Mouse (Mus musculus) MN1 (cell line): Measurements from ENCODE around the gene Fcer2a.

Experiments used
- DNase-seq: peaks from one replicate; pipeline ENCODE4 v3.0.0-alpha.2; 2016; ENCODE audit warnings: low spot score

The Fcer2a gene

GRCm38 (mm10) chr8:3694121-3694520 is at the start of gene Fcer2a:
Gene Fcer2a, minus strand, starts transcription at chr8:3694175.
- DNase-seq: no peak

GRCm38 (mm10) chr8:3736947-3737346 is 43.0 kb upstream of the Fcer2a start:
- DNase-seq: no peak

DNA sequence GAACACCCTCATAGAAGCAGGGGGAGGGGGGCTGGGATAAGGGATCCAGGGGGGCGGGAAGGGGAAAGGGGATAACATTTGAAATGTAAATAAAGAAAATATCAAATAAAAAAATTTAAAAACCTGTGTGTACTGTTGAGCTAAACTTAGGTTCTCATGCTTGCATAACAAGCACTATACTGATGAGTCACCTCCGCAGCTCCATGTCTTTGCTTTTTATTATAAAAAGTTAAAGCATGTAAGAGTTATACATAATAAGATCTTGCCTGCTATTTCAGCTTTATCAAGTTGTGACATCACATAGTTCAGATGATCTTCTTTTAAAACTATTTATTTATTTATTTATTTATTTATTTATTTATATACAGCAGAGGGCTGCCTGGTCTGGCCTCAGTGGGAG is 41.6 kb upstream of the Fcer2a start:
- no peak for DNase-seq

- no peak for DNase-seq
Observed at GRCm38 (mm10) chr8:3734084-3734483, 40.1 kb upstream of the Fcer2a start.

DNA sequence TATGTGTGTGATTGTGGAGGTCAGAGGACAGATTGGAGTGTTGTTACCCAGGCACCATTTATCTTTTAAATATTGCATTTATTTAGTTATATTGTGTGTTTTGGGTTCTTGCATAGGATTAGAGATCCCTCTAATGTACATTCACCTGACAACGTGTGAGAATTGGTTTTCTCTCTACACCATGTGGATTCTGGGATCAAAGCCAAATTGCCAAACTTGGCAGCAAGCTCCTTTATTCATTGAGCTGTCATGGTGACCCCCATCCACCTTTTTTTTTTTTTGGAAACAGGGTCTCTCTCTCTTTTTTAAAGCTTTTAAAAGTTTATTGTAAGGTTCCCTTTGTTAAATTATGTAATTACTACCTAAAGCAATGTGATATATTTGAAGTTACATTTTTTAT is 27.1 kb upstream of the Fcer2a start:
- no peak for DNase-seq

DNA sequence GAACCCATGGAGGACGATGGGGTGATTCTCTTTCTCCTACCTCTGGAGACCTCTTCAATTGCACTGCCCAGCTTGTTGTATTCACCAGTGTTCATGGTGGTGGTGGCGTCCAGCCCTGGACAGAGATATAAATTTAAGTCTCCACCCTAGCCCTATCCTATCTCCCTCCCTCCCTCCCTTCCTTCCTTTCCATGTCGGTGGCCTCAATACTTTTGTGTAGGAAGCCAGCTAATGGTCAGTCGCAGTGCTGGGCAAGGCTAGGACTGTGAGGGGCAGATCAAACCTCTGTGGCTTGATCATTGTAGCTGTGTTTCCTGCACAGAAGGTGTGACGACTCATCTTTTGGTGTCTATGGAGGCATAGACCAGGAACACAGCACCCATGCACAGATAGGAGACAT is 26.6 kb upstream of the Fcer2a start, which contains the start of gene Clec4g:
TSS of gene Clec4g (minus strand) at position 101 of the 400 bp plus-strand sequence.
- no peak for DNase-seq

- peak; percentile 28 for DNase-seq
Observed at GRCm38 (mm10) chr8:3718559-3718958, 24.6 kb upstream of the Fcer2a start.

DNA sequence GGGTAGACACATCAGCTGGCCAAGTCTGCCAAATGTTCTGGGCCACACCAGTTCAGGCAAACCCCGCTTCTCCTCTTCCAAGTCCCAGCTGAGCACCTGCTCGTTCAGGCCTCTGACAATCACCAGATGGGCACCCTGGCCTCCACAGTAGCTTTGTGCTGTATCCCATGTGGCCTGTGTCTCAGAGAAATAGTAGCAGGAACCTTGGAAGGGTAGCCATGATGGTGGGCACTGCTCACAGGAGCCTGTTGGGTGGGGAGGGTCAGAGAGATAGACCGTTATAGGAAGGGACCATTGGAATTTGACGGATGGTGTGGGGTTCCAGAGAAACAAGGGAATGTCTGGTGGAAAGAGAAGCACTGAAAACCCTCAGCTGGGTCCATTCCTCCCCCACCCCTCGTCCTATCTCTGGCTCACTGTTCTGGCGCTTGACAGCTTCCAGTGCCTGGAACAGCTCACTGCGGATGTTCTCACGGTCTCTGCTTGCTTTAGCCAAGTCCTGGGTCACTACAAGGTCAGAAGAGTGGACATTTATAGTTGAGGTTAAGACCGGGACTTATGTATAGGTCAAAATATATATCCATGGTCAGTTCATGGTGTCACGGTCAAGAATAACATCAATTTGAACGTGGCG is 23.5 kb upstream of the Fcer2a start:
- DNase-seq: no peak

GRCm38 (mm10) chr8:3711646-3712045 is 17.7 kb upstream of the Fcer2a start:
- DNase-seq: no peak

- DNase-seq: no peak
Observed at GRCm38 (mm10) chr8:3710312-3710711, 16.3 kb upstream of the Fcer2a start.

- no peak for DNase-seq
Observed at GRCm38 (mm10) chr8:3707611-3708010, 13.6 kb upstream of the Fcer2a start.

DNA sequence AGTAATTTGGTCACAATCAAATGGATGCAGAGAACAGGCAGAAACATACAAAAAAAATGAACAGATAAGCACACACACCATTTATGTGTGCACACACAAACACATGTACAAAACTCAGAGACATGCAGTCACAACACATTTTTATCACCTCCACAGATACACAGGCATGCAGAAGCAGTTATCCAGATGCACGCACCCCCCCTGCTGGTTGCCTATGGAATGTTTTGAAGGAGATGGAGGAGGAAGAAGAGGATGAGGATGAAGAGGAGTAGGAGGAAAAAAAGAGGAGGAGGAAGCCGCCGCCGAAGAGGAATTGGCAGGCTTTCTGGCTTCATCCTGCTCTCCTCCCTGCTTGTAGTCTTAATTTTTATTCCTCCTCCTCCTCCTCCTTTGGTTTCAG is 11.7 kb upstream of the Fcer2a start:
- DNase-seq: no peak

GRCm38 (mm10) chr8:3701491-3701890 is 7.5 kb upstream of the Fcer2a start:
- no peak for DNase-seq

DNA sequence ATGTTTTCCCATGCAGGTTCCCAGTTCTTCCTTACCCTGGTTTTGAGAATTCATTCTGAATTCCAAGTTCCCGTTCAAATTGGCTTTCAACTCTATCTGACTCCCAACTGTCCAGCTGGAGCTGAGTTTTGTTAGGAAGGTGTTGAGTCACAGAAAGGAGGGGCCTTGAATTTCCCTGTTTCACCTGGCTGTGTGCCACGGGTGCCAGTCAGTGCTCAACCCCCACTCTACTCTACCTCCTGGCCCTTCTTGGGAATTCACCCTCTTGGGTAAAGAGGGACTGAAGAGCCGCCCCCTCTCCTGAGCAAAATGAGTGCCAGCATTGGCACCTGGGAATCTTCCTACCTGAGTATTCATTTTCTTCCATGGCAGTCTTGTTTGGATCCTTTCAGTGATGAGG is 3.2 kb downstream of the Fcer2a start:
- no peak for DNase-seq

DNA sequence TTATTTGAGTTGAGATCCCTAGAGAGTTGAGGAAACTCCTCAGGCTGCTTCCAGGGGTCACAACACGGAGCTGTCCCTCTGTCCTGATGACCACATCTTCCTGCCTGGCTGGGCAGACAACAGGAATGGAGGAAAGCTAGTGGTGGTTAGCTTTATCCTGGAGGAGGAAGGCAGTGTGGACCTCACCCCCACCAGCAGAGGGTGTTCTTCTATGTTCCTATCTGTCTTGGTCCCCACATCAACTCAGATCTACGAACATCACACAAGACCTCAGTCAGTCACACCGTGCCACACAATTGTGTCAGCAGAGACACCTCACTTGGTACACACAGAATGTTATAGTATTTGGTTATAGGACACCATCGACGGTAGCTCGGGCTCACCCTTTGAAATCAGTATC is 6.4 kb downstream of the Fcer2a start:
- no peak for DNase-seq

GRCm38 (mm10) chr8:3685422-3685821 is 8.6 kb downstream of the Fcer2a start:
- no peak for DNase-seq

GRCm38 (mm10) chr8:3684530-3684929 is 9.4 kb downstream of the Fcer2a start:
- DNase-seq: no peak

DNA sequence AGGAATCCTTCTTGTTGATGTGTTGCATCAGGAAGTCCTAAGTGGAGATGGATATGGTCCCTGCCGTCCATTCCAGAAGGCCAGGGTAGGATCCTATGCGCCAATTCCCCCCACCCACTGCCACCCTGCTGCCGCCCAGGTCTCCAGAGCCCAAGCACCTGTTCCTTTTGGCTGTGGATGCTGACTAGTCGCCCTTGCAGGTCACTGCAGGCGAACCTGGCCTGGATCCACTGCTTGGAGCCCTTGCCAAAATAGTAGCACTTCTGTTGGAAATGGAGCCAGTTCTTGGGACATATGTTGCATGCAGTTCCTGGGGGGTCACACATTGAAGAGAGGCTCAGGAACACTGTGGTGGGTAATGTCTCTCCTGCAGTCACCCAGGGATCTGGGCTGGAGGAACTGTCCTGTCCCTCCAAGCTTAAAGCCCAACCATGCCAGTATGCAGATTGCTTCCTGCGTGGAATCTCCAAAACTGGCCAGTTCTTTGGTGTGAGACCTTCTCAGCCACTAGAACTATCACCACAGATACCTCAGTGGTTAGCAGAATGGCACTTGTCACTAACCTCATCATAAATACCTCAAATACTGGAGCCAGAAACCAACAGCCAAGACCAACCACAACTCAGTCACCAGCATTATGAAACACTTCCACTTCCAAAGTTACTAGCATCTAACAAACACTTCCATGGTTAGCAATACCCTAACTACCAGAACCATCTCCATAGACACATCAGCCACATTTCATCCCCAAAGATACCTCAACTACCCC is 10.4 kb downstream of the Fcer2a start:
- no peak for DNase-seq

- no peak for DNase-seq
Observed at GRCm38 (mm10) chr8:3682435-3682834, 11.5 kb downstream of the Fcer2a start.

- no peak for DNase-seq
Observed at GRCm38 (mm10) chr8:3679656-3680055, 14.3 kb downstream of the Fcer2a start.

DNA sequence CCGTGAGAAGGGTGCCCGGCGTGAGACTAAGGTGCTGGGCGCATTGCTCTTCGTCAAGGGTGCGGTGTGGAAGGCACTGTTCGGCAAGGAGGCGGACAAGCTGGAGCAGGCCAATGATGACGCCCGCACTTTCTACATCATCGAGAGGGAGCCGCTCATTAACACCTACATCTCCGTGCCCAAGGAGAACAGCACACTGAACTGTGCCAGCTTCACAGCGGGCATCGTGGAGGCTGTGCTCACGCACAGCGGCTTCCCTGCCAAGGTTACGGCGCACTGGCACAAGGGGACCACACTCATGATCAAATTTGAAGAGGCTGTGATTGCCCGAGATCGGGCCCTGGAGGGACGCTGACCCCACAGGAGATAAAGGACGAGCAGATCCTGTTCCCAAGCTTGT is 14.7 kb downstream of the Fcer2a start:
- no peak for DNase-seq

- DNase-seq: no peak
Observed at GRCm38 (mm10) chr8:3678831-3679230, 15.1 kb downstream of the Fcer2a start.

GRCm38 (mm10) chr8:3676993-3677579 is 16.9 kb downstream of the Fcer2a start:
- peak; percentile 59 for DNase-seq
